Mouse (Mus musculus): ENCODE data around the gene Dnpep.

Dnpep gene

GRCm38 (mm10) chr1:75262969-75263951 lies 54.5 kb downstream of the Dnpep start:
- peak in 1 of 2 experiments; percentile 38 for DNase-seq

- no peak for DNase-seq
Observed at GRCm38 (mm10) chr1:75261278-75261677, 56.5 kb downstream of the Dnpep start.
